Mouse (Mus musculus): ENCODE data around the gene Dnaic1.

The Dnaic1 gene

DNA sequence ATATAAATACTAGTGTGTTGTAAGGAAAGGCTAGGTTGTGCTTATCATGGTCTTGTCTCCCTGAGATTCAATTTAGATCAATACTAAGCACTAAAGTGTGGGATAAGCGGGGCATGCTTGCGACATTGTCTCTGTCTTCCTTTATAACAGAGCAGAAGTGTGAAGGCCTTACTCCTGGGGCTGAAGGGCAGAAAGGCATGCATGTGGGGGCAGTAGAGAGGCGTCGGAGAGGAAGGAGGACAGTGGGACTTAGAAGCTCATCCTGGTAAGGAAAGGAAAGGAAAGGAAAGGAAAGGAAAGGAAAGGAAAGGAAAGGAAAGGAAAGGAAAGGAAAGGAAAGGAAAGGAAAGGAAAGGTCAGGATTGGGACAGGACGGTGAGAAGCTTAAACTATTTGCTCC lies 1.9 kb downstream of the Dnaic1 start:
- no peak for DNase-seq (ENCODE audit: low spot score)

DNA sequence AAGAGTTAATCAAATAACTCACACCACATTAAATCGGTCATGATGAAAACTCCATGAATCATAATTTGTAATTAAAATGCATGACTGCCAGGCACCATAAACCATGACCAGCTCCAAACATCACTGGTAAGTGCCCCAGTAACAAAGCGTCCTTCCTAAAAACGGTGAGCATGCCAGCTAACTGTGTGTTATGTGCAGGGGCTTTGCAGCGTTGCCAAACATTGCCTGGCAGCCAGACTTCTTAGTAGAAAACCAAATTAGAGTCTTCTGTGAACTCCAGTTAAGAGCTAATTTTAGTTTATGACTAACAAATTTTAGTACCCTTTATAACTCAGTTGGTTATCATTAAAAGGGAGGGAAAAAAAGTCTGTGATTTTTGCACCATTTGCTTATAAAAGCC lies 3.9 kb downstream of the Dnaic1 start:
- DNase-seq (ENCODE audit: low spot score), result peak; percentile 39

DNA sequence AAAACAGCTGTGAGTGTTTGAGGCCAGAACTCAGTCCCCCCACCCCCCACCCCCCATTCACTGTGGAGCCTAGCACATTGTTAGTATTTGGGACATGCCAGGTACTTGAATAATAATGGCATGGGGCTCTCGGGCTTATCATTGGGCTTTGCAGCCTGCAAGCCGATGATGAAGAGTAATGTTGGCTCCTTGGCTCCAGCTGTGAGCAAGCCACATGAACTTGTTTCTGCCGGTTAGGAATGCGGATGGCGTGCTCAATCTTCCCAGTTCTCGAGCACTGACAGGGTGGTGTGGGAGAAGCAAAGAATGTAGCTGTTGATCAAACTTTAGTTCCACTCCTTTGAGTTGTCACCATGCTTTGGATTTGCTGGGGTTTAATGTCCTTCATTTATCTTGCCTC lies 6.3 kb downstream of the Dnaic1 start:
- DNase-seq (ENCODE audit: low spot score), result no peak

DNA sequence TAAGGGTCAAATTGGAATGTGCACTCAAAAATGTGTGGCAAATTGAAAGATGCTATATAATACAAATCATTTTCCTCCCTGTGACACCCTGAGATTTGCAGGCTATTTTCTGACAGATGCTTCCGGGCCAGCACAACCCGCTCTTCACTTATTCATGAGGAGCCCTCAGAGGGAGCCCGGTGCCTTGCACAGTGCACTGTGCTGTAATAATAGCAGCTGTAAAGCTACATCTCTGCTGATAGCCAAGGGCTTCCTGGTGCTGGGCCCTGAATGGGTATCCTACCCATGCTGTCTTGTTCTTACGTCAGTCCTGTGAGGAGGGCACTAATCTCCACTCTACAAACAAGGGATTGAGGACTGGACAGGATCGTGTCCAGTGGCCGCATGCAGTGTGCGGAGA lies 13.8 kb downstream of the Dnaic1 start:
- no peak for DNase-seq (ENCODE audit: low spot score)

DNA sequence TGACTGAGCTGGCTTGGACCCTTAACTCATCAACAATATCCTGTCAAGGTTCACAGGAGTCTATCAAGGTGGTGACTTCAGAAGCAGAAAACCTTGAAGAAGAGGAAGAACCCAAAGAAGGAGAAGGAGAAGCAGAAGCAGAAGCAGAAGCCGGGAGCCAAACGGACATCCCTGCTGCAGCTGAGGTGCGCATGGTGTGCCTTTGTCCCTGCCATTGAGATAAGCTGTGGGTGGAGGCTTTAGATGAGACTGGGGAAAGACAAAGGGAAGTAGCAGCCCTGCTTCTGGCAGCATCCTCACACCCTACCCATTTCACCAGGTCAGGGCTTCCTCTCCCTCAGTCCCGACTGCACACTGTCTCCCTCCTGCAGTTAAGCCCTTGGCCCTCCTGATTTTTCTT lies 33.2 kb downstream of the Dnaic1 start:
- DNase-seq (ENCODE audit: low spot score), result no peak

DNA sequence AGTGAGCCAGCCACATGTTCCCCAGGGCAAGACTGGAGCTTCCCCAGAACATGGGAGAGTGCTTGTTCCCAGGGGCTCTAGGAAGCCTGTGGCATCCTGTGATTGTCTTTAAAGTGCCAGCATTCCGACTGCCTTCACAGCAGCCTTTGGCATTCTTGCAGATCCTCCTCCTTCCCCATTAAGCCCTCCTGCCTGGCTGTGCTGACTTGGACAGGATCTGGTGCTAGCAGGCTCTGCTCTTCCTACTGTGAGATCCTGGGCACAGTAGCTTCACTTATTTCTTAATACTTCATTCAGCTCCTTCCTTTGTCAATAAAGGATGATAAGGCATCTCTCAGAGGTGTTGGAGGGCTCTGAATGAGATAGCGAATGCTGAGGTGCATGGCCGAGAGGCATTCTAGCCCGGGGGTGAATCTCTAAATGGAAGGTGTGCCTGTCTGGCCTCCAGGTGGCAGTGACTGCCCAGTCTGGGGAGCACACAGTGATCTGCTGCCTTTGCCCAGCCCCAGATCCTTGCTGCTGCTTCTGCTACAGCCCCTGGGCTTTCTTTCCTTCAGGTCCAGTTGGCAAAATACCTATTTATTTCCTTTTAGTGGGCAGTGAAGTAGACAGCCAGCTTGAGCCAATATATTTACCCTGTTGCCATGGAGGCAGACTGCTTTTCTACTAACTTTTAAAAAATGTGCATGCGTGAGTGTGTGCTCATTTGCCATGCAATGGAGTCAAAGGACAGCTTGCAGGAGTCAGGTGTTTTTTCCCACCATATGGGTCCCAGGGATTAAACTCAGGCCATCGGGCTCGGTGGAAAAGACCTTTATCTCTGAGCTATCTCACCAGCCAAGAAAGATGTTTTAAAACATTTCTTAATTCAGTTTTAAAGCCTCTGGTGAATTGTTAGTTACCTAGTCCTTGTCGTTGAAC lies 35.2 kb downstream of the Dnaic1 start:
- peak; percentile 43 for DNase-seq (ENCODE audit: low spot score)

DNA sequence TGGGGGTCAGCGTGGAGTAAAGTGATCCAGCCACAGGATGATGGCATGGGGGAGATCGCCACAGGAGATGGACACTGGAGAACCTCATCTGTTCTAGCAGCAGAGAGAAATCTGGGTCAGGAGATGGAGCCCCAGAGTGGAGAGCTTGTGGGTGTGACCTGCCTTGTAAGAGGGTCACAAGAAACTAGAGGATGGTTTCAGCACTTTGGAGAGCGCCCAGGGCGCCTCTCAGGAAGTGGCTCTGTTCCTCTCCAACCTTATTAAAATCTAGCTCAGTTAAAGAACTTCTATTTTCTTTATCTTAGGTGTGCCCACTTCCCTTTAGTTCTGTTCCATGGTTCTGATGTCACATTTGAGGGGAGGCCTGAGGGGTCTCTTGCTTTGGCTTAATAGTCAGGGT lies 37.2 kb downstream of the Dnaic1 start:
- DNase-seq (ENCODE audit: low spot score), result no peak

DNA sequence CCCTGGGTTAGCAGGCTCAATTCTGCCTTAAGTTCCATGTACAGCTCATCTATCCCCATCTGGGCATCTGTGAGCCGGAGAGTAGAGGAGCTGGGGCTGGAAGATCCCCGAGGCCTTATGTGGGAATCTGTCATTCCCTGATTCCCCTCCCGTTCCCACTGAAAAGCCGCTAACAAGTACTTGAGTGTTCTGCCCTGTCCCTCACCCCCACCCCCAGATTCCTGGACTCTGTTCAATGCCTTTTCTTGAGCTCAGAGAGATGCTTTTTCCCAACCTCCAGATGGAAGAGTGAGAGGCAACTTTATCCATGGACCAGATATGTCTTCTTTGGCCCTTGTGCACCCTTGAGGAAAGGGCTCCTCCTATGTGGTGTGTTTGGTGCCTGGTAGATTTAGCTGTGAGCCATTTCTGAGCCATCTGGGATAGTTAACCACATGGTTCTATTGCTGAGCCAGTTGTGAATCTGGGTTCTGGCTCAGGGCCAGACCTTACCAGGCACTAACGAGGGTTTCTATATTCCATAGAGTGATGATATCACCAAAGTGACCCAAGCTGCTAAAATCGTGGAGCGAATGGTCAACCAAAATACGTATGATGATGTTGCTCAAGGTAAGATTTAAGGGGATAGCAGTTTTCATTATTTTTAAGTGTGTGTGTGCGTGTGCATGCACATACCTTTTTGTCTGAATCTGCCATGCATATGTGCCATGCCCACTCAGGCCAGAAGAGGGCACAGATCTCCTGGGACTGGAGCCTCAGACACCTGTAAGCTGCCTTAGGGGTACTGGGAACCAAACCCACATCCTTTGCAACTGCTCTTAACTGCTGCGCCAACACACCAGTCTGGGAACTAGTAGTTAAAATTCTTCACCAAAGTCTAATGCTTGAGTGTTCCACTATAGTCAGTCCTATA lies 40.4 kb downstream of the Dnaic1 start:
- peak; percentile 35 for DNase-seq (ENCODE audit: low spot score)

DNA sequence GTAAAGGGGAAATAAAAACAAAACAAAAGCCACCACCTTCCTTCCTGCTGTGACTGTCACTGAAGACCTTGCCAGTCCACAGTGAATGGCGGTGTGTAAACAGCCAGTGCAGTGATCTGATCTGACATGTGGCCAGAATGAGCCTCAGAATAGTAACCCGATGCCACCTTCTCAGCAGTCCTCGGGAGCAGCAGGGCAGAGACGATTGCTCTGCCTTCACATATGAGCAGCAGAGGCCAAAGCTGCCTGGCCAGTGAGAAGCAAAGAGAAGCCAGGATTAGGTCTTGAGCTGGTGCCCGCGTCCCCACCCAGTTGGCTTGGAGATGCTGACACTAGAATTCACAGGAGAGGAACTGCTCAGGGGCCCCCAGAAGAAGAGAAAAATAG lies 41.0 kb downstream of the Dnaic1 start:
- DNase-seq (ENCODE audit: low spot score), result no peak

DNA sequence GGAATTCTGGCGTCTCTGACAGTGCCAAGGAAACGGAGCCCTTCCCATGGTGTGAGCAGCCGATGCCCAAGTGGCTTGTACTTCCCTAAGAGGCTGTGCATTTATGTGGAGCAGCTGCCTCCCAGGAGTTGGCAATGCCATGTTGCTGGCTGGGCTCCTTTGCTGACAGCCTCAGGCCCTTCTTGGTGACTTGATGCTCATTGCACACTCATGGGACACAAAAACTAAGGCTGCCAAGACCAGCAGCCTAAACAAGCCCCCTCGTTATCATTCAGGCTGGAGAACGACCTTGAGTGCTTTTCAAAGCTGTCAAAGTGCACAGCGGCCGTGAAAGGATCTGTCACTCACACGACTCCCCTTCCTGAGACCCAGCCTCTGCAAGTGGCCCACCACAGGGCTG lies 42.6 kb downstream of the Dnaic1 start:
- no peak for DNase-seq (ENCODE audit: low spot score)

DNA sequence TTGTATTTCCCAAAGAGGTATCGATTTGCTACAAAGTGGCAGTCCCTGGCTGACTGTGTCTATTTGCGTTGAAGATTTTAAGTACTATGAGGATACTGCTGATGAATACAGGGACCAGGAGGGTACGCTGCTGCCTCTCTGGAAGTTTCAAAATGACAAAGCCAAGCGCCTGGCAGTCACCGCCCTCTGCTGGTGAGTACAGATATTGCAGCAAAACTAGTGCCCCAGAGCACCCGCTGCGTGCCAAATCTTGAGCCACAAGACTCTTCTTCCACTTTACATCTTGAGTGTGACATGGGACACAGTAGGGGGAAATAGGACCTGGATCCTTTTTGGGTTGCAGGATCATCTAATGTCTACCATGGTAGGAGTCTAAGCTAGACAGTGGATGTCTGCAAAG lies 44.6 kb downstream of the Dnaic1 start:
- peak; percentile 76 for DNase-seq (ENCODE audit: low spot score)

DNA sequence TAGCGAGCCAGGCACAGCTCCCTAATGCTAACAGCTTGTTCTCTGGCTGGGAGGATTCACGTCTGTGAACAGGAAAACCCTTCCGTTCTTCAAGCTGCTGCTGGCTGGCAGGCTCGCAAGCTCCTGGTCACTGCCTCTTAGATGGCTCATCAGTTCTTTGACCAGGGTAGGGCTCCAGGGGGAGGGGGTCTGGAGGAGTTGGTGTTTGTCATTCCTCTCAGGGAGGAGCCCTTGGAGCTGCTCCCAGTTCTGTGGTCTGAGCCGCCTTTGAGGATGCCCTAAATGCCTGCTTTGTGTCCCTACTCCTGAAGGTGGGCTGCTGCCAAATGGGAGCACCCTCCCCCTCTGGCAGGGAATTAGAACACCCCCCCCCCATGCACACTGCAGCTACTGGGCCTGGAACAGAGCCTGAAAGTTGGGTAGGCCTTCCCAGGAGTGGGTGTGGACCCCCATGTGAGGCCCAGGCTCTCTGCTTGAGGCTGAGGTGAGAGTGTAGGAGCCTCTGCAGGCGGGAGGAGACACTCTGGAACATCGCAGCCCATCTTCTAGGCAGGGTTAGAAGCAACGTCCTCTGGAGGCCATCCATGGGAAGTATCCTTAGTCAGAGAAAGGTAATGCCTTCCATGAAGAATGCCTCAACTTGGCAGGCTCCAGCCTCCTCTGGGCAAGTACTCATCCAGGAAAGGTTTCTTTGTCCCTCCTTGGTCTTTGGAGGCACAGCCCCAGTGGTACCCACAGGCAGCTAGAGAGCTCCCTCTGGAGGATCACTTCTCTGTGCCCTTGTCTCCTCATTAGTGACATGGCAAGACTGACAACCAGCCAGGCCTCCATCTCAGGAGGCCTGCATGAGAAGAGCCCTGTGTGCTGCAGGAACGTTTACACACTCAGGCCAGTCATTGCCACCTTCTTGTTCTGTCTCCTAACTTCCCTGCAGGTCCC lies 46.4 kb downstream of the Dnaic1 start:
- peak; percentile 62 for DNase-seq (ENCODE audit: low spot score)

DNA sequence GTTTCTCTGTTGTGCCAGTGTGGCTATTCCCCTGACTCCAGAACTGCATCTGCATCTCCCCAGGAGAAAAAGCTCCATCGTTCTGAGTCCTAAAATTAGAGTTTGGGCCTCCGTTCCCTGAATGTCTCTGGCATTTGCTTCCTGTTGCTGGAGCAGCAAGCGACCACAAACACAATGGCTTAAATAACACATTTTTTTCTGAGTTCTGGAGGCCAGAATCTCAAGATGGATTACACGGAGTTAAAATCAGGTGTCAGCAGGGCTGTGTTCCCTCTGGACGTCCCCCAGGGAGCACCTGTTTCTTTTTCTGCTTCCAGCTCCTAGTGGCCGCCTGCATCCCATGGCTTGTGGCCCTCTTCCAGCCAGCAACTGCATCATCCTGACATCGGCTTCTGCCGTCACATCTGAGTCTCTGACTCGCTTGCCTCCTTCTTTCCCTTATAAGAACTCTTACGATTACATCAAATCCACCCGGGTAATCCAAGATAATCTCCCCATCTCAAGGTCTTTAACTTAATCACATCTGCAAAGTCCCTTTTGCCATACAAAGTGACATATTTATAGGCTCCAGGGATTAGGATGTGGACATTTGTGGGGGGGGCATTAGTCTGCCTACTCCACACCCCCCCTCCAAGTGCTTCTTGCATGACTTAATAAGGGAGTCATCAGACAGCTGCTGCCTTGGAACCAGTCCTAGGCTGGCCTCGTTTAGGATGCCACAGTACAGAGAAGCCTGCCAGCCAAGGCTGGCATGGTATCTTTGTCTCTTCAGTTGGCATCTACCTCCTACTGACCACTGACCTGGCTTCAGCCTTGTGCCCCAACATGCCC lies 49.6 kb downstream of the Dnaic1 start:
- DNase-seq (ENCODE audit: low spot score), result peak; percentile 57

DNA sequence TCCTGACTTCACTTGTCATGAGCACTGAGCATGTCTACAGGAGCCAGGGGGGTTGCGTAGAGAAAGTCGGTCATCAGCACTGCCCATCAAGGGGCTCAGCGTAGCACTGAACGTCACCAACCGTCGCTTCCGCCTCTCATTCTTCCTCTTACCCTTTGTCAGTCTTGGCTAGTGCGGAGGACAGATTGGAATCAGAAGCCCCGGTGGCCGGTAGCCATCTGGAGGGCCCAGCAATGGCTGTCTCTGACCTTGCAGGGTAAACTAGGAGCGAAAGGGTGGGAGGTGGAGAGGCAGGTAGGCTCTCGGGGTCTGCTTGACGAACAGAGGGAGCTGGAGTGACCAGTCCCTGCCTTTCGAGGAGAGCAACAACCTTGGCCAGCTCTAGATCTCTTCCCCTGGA lies 52.5 kb downstream of the Dnaic1 start:
- DNase-seq (ENCODE audit: low spot score), result no peak

DNA sequence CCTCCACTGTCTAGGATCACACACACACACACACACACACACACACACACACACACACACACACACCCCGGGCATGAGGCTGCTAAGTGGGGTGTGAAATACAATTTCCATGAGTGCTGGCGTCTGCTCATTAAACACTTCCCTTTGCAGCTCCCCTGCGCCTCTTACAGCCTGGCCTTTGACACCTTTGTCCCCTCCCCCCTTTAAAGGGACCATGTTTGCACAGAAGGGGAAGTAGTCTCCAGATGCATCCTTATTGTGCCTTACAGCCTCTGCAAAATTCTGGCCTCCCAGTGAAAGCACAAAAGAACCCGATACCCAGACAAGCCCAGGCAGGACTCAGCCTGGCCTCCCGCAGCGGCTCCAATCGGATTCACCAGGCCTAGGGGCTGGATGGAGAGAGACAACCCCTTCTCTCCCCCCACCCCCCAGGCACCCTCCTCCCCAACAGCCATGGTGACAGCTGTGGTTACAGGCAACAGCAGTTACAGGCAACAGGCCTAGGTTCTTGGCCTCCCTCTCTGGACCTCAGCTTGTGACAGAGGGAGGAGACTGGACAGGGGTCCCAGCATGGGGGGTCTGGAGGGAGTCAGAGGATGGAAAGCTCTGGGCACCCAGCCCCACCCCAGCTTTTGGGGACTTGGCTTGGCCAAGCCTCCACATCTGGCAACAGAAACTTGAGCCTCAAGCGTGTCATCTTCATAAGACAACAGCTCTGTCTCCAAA lies 58.8 kb downstream of the Dnaic1 start:
- peak; percentile 62 for DNase-seq (ENCODE audit: low spot score)

DNA sequence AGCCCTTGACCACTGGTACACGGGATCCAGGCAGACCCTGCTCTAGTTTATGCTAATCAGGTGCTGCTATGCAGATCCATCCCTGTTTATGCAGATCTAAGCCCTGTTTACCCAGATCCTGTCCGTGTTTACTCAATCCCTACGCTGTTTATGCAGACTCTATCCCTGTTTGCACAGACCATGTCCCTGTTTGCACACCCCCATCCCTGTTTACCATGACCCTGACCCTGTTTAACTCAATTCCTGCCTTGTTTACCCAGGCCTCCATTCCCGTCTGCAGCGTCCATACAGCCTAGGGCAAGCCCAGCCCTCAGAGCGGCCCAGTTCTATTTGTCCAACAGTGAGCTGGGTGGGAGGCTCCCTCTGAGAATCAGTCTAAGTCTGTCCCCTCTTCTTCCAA lies 60.6 kb downstream of the Dnaic1 start:
- DNase-seq (ENCODE audit: low spot score), result no peak

DNA sequence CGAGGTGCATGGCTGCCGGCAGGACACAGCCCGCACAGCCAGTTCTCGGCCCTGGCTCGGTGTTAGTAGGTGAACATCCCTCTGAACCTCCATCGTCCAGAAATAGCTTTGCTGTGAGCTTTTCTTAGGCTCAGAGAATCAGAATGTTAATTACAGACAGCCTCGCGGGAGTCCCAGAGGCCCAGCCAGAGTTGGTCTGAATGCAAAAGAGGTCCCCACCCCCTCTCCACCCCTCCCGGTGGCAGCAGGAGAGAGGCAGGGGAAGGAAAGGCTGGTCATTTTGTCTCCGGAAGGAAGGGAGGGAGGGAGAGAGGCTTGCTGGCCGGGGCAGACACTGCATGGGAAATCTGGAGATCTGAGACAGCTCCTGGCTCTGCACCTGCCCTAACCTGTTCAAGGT lies 61.8 kb downstream of the Dnaic1 start:
- DNase-seq (ENCODE audit: low spot score), result peak; percentile 46

DNA sequence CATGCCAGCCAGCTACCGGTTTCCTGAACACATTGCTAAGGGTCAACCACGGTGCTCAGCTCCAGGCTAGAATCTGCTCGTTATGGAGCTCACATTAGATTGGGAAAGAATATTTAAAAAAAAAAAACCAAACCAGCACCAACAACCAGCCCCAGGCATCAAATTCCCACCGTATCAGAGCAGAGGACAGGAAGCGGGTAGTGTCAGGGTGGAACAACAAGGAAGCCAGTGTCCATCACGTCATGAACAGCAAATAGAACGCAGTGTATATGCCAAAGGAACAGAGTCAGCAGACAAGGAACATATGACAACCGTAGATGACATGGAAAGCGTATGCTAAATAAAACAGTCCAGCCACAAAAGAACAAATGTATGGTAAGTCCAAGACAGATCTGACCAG lies 63.4 kb downstream of the Dnaic1 start:
- no peak for DNase-seq (ENCODE audit: low spot score)

DNA sequence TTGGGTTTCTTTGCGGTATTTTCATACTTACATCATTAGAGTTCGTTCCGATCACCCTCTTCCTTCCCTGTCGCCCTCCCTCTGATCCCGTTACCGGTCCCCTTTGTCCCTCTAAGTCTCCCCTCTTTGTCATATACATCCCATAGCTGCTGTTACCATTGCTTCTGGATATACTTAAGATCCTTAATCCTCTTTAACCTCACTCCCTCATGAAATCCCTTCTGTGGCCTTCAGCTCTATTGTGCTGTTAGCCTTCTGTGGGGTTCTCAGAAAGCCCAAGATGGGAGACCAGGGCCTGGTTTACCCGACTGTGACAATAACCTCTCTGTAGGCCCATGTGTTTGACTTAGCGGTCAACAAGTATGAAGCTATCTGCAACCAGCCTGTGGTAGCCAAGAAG lies 65.1 kb downstream of the Dnaic1 start:
- no peak for DNase-seq (ENCODE audit: low spot score)

DNA sequence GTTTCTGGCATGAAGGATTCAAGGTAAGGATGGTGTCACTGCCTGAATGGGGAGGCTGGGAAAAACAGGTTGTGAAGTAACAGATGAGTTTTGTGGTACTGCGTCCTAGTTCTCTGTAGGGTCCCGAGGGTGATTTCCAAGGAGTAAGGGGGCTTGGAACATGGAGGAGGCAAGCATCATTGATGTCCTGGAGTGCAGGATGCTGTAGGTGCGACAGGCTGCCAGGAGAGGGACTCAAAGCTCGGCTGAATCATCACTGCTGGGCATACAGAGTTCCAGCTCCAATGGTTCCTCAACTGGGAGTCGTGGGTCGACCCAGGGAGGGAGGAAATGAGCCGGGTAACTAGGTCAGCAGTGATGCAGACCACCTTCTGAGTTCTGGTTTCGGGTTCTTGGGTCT lies 65.6 kb downstream of the Dnaic1 start:
- DNase-seq (ENCODE audit: low spot score), result no peak
